Mouse (Mus musculus): ENCODE results near the gene Myo9a. TPM values are rescaled to one million over a fixed set of nuclear protein-coding genes. Genes with fewer than 3 reads are reported as not detected.

Gene Myo9a
- total RNA-seq, 1 experiment = 17.0 TPM

DNA sequence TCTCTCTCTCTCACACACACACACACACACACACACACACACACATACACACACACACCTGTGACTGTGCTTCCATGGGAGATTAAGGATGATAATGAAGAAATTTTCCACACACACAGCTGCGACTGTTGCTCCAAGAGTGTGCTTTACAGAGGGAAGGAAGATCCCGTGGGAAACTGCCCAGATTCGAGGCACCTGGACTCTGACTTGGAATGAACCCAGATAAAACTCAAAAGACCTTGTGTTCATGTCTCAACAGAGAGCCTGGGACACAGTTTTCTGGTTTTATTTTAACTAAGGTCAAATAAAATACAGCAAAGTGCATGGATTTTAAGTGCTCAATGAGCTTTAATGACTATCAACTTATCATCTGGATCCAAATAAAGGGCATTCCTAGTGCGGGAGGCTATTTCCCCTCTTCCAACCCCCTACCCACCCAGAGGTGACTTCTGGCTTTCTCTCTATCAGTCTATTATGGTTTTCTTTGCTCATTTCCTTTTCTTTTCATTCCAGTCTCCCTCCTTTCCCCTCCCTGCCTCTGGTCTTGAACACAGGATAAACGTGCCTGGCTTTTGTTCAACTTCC, 191.9 kb downstream of the Myo9a start:
- H3K27ac ChIP-seq (ENCODE audit: insufficient read depth, low read depth, low read length, poor library complexity, severe bottlenecking) = no peak overlapping the region
- no peaks in the 10 kb centered on the region for H3K36me3 ChIP-seq (ENCODE audit: control insufficient read depth, insufficient read depth, low read length, poor library complexity, severe bottlenecking)
- in situ Hi-C loops (cut with MboI; ENCODE audit: low sequenced_read_pairs in 2 of 2, unreplicated experiment in 2 of 2) = no loop called here
- no peak overlapping the region for H3K9ac ChIP-seq (ENCODE audit: insufficient read depth, low read depth, low read length, poor library complexity, severe bottlenecking)
- no peak overlapping the region for H3K4me3 ChIP-seq (ENCODE audit: insufficient read depth in 1 of 2, low read depth in 1 of 2, low read length in 2 of 2, poor library complexity in 1 of 2, severe bottlenecking in 1 of 2)
- TF ChIP-seq CHD2 (IDR thresholded peaks at IDR 0.05; ENCODE audit: low read depth, low read length) = no peak
- no peak for TF ChIP-seq ZNF384 (IDR thresholded peaks at IDR 0.05; ENCODE audit: low read depth, low read length)
- TF ChIP-seq ZC3H11A (IDR thresholded peaks at IDR 0.05; ENCODE audit: borderline replicate concordance, low read depth, low read length) = no peak
- no peak for TF ChIP-seq MAFK (IDR thresholded peaks at IDR 0.05; ENCODE audit: insufficient read depth, low read depth, low read length)
- no peak for TF ChIP-seq HCFC1 (IDR thresholded peaks at IDR 0.05; ENCODE audit: borderline replicate concordance, insufficient read depth, low read length)
- no peaks in the 10 kb centered on the region for H3K4me1 ChIP-seq (ENCODE audit: control insufficient read depth in 2 of 2, insufficient read depth in 2 of 2, low read length in 2 of 2, poor library complexity in 1 of 2)
- no peaks in the 10 kb centered on the region for H3K9me3 ChIP-seq (ENCODE audit: control insufficient read depth, insufficient read depth, low read depth, low read length)
- DNase-seq (ENCODE audit: low read depth, low spot score) = no peak

DNA sequence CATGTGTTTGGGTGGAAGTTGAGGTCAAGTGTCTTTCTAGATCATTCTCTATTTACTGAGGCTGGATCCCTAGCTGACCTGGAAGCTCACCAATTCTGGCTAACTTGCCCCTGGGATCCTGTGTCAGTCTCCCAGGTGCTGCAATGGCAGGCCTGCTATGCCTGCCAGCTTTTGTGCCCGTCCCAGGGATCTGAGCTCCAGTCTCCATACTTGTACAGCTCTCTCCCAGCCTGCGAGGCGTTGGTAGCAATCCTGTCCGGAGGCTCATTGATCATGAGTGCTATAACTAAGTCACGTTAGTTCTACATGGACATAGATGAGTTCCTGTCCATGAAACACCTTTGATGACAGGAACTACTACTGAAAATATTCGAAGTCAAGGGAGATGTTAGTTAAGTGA, 193.1 kb downstream of the Myo9a start:
- H3K9ac ChIP-seq (ENCODE audit: insufficient read depth, low read depth, low read length, poor library complexity, severe bottlenecking) = no peak overlapping the region
- no peaks in the 10 kb centered on the region for H3K36me3 ChIP-seq (ENCODE audit: control insufficient read depth, insufficient read depth, low read length, poor library complexity, severe bottlenecking)
- H3K9me3 ChIP-seq (ENCODE audit: control insufficient read depth, insufficient read depth, low read depth, low read length) = no peaks in the 10 kb centered on the region
- H3K4me3 ChIP-seq (ENCODE audit: insufficient read depth in 1 of 2, low read depth in 1 of 2, low read length in 2 of 2, poor library complexity in 1 of 2, severe bottlenecking in 1 of 2) = no peak overlapping the region
- no peak overlapping the region for H3K27ac ChIP-seq (ENCODE audit: insufficient read depth, low read depth, low read length, poor library complexity, severe bottlenecking)
- no peak for DNase-seq (ENCODE audit: low read depth, low spot score)
- H3K4me1 ChIP-seq (ENCODE audit: control insufficient read depth in 2 of 2, insufficient read depth in 2 of 2, low read length in 2 of 2, poor library complexity in 1 of 2) = no peaks in the 10 kb centered on the region
- in situ Hi-C loops (cut with MboI; ENCODE audit: low sequenced_read_pairs in 2 of 2, unreplicated experiment in 2 of 2) = no loop called here
- no peak for TF ChIP-seq ZC3H11A (IDR thresholded peaks at IDR 0.05; ENCODE audit: borderline replicate concordance, low read depth, low read length)

DNA sequence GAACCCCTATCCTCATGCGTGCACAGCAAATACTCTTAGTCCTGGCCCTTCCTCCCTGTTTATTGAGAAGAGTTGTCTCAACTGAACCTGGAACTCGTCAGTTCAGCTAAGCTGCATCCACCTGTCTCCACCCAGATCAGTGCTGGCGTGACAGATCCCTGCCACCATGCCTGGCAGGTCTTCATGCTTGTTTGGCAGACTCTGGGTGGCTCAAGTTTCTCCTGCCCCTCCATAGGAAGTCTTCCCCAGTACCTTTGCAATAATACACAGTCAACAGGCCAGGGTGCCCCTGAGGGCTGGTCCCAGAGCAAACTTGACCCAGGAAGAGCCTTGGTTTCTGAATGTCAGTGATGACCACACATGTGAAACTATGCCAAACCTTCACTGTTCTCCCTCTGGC, 194.5 kb downstream of the Myo9a start:
- Histone ChIP-seq H3K36me3 (ENCODE audit: control insufficient read depth, insufficient read depth, low read length, poor library complexity, severe bottlenecking) (no peaks in the 10 kb centered on the region), H3K9ac (ENCODE audit: insufficient read depth, low read depth, low read length, poor library complexity, severe bottlenecking) (no peak overlapping the region), H3K9me3 (ENCODE audit: control insufficient read depth, insufficient read depth, low read depth, low read length) (no peaks in the 10 kb centered on the region), H3K4me1 (ENCODE audit: control insufficient read depth in 2 of 2, insufficient read depth in 2 of 2, low read length in 2 of 2, poor library complexity in 1 of 2) (no peaks in the 10 kb centered on the region), H3K27ac (ENCODE audit: insufficient read depth, low read depth, low read length, poor library complexity, severe bottlenecking) (no peak overlapping the region), H3K4me3 (ENCODE audit: insufficient read depth in 1 of 2, low read depth in 1 of 2, low read length in 2 of 2, poor library complexity in 1 of 2, severe bottlenecking in 1 of 2) (no peak overlapping the region)
- TF ChIP-seq MAFK (IDR thresholded peaks at IDR 0.05; ENCODE audit: insufficient read depth, low read depth, low read length) (no peak), HCFC1 (IDR thresholded peaks at IDR 0.05; ENCODE audit: borderline replicate concordance, insufficient read depth, low read length) (no peak), CHD2 (IDR thresholded peaks at IDR 0.05; ENCODE audit: low read depth, low read length) (no peak), ZNF384 (IDR thresholded peaks at IDR 0.05; ENCODE audit: low read depth, low read length) (no peak), ZC3H11A (IDR thresholded peaks at IDR 0.05; ENCODE audit: borderline replicate concordance, low read depth, low read length) (no peak)
- no peak for DNase-seq (ENCODE audit: low read depth, low spot score)
- in situ Hi-C loops (cut with MboI; ENCODE audit: low sequenced_read_pairs in 2 of 2, unreplicated experiment in 2 of 2) = no loop called here

DNA sequence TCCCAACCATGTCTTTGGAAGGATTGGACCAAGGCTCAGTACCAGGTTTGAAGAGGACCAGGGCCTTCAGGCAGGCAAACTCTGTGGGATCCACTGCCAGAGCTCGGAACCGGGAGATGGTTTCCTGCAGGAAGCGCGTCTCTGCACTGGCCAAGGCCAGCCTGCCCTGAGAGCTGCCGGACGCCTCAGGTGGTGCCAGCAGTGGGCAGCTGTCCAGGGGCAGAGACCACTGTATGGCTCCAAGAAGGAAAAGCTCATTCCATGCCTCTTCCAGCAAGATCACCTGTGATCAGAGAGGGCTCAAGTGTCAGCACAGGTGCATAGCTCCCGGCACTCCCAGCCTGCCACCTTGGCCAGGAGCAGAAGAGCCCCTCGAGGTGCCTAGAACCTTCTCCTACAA, 196.6 kb downstream of the Myo9a start:
- Histone ChIP-seq H3K4me1 (ENCODE audit: control insufficient read depth in 2 of 2, insufficient read depth in 2 of 2, low read length in 2 of 2, poor library complexity in 1 of 2) (no peaks in the 10 kb centered on the region), H3K36me3 (ENCODE audit: control insufficient read depth, insufficient read depth, low read length, poor library complexity, severe bottlenecking) (no peaks in the 10 kb centered on the region), H3K9ac (ENCODE audit: insufficient read depth, low read depth, low read length, poor library complexity, severe bottlenecking) (no peak overlapping the region), H3K9me3 (ENCODE audit: control insufficient read depth, insufficient read depth, low read depth, low read length) (no peaks in the 10 kb centered on the region), H3K4me3 (ENCODE audit: insufficient read depth in 1 of 2, low read depth in 1 of 2, low read length in 2 of 2, poor library complexity in 1 of 2, severe bottlenecking in 1 of 2) (no peak overlapping the region), H3K27ac (ENCODE audit: insufficient read depth, low read depth, low read length, poor library complexity, severe bottlenecking) (no peak overlapping the region)
- DNase-seq (ENCODE audit: low read depth, low spot score) = no peak
- in situ Hi-C loops (cut with MboI; ENCODE audit: low sequenced_read_pairs in 2 of 2, unreplicated experiment in 2 of 2) = no loop called here
- TF ChIP-seq HCFC1 (IDR thresholded peaks at IDR 0.05; ENCODE audit: borderline replicate concordance, insufficient read depth, low read length) = no peak
- TF ChIP-seq ZC3H11A (IDR thresholded peaks at IDR 0.05; ENCODE audit: borderline replicate concordance, low read depth, low read length) = no peak
- no peak for TF ChIP-seq CHD2 (IDR thresholded peaks at IDR 0.05; ENCODE audit: low read depth, low read length)
- TF ChIP-seq MAFK (IDR thresholded peaks at IDR 0.05; ENCODE audit: insufficient read depth, low read depth, low read length) = no peak
- TF ChIP-seq ZNF384 (IDR thresholded peaks at IDR 0.05; ENCODE audit: low read depth, low read length) = no peak

DNA sequence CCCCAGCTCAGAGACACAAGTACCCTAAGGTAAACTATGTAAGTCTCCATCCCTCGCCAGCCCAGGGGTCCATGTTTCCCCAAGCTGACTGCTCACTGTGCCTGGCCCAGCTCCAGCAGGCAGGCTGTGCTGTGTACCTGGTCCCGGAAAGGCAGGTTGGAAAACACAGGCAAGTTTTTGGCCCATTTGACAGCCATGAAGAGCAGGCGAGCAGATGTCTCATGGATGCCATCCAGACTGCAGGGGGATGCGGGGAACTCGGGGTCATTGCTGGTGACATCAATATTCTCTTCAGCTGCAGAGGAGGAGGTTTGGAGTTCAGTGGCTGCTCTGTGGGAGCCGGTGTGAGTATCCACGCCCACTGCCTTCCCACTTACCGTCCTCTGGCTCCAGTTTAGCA, 197.5 kb downstream of the Myo9a start:
- TF ChIP-seq CHD2 (IDR thresholded peaks at IDR 0.05; ENCODE audit: low read depth, low read length) (no peak), HCFC1 (IDR thresholded peaks at IDR 0.05; ENCODE audit: borderline replicate concordance, insufficient read depth, low read length) (no peak), ZNF384 (IDR thresholded peaks at IDR 0.05; ENCODE audit: low read depth, low read length) (no peak), MAFK (IDR thresholded peaks at IDR 0.05; ENCODE audit: insufficient read depth, low read depth, low read length) (no peak), ZC3H11A (IDR thresholded peaks at IDR 0.05; ENCODE audit: borderline replicate concordance, low read depth, low read length) (no peak)
- in situ Hi-C loops (cut with MboI; ENCODE audit: low sequenced_read_pairs in 2 of 2, unreplicated experiment in 2 of 2) = no loop called here
- Histone ChIP-seq H3K4me1 (ENCODE audit: control insufficient read depth in 2 of 2, insufficient read depth in 2 of 2, low read length in 2 of 2, poor library complexity in 1 of 2) (0 out of 4 replicates have a peak, but pooled peaks cover 0 to 2% of the 10 kb centered on the region in 2 experiments), H3K9me3 (ENCODE audit: control insufficient read depth, insufficient read depth, low read depth, low read length) (no peaks in the 10 kb centered on the region), H3K4me3 (ENCODE audit: insufficient read depth in 1 of 2, low read depth in 1 of 2, low read length in 2 of 2, poor library complexity in 1 of 2, severe bottlenecking in 1 of 2) (no peak overlapping the region), H3K9ac (ENCODE audit: insufficient read depth, low read depth, low read length, poor library complexity, severe bottlenecking) (no peak overlapping the region), H3K27ac (ENCODE audit: insufficient read depth, low read depth, low read length, poor library complexity, severe bottlenecking) (no peak overlapping the region), H3K36me3 (ENCODE audit: control insufficient read depth, insufficient read depth, low read length, poor library complexity, severe bottlenecking) (no peaks in the 10 kb centered on the region)
- DNase-seq (ENCODE audit: low read depth, low spot score) = no peak
